Mouse (Mus musculus) retina, postnatal 7 days (tissue): Measurements from ENCODE around the gene Bbs5.
"Not testable (repeated sequence)": the region's sequence is repeated elsewhere in the genome, so short reads cannot be mapped to it uniquely, and the experiment has no call there.

ENCODE experiments used
- DNase-seq: peaks from one replicate; pipeline ENCODE4 v3.0.0-alpha.2; 2012; ENCODE audit warnings: low read depth, low spot score

The Bbs5 gene

DNA sequence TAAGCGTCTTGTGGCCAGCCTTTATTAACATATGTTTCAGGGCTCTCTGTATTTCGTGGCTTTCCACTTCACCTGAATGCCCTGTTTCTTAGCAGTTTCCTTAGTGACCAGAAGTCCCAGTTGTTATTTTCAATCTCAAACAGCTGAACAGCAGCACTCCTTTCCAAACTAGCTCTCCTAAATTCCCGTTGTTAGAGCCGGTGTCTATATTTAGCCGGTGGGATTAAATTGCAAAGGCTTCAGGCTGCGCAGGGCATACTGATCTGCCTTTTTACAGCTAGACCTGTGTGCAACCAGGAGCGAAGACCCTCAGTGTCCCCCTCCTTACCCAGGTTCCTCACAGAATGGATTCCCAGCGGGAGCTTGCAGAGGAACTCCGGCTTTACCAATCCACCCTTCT, 22.9 kb downstream of the Bbs5 start, which contains the start of gene Klhl41:
TSS of gene Klhl41 (plus strand) at position 268 of the 400 bp plus-strand sequence.
- DNase-seq = no peak

DNA sequence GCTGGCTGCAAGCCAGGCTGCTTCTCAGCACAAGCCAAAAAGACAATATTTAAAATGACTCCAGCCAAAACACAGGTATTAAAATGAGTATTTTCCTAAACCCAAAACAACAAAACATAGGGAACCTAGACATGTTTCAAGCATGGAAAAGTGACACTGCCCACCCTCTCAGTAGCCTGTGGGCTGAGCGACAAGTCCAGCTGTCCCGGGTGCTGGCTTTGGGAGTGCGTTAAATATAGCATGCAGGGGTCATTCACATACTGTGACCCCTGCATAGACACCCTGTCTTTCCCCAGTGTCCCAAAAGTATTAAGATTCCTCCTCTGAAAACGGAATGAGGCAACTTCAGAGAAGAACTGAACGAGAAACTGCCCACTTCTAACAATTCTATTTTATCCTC, 26.8 kb downstream of the Bbs5 start:
- no peak for DNase-seq

DNA sequence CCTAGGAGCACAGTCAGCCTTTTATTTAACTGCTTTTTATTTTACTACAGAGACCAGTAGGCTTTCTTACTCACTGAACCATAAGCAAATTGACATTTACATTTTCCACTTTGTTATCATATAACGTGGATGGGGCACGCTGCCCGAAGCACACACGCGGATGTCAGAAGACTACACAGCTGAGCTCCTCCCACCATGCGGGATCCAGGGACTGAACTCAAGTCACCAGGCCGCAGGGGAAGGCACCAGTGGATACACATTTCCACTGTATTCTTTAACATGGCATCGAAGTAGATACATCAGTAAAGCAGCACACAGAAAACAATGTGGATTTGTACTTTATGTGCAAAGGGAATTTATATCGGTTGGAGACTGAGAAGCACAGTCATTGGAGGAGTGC, 28.3 kb downstream of the Bbs5 start:
- no peak for DNase-seq

DNA sequence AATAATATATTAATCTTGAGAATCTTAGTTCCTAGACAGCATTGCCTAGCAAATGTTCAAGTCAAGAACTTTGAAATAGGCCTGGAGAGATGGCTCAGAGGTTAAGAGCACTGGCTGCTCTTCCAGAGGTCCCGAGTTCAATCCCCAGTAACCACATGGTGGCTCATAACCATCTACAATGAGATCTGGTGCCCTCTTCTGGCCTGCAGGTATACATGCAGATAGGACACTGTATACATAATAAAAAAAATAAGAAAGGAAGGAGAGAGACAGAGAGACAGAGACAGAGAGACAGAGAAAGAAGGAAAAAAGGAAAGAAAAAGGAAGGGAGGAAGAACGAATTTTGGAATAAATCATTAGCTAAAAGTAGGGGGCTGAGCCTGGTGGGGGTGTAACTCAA, 29.7 kb downstream of the Bbs5 start:
- DNase-seq = no peak

DNA sequence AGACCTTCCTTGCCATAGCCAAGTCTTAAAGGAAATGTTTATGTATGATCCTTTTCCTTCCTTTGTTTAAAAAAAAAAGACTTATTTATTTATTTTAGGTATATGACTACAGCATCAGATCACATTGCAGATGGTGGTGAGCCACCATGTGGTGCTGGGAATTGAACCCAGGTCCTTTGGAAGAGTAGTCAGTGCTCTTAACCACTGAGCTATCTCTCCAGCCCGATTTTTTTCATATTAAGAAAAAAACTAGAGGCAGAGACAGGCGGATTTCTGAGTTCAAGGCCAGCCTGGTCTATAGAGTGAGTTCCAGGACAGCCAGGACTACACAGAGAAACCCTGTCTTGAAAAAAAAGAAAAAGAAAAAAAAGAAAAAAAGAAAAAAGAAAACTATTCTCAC, 30.2 kb downstream of the Bbs5 start:
- not testable (repeated sequence) for DNase-seq

DNA sequence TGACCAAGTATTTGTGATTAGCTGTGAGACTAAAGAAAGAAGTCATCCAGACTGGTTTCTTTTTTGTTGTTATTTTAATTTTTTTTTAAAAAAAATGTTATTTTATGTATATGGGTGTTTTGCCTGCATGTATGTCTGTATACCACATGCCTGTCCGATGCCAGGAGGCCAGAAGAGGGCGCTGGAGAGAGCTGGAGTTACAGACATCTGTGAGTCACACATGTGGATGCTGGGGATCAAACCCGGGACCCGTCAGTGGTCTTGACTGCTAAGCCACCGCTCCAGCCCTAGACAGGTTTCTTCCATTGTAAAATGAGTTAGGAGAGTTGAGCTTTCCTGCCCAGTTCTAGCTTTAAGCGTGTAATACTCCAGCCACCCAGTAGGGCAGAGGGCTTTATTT, 33.0 kb downstream of the Bbs5 start:
- no peak for DNase-seq

DNA sequence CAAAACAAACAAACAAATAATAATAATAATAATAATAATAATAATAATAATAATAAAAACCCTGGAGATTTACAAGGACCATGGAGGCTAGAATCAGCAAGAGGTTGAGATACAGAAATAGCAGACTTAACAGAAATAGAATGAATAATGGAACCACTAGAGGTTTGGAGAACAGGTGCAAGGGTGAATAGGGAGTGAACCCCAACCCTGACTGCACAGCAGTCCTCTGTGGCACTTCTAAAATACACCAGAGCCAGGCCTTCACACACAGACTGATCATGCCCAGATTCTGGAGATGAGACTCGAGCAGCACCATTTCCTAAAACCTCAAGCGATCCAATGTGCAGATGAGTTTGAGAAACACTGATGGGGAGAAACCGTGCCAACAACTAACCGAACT, 35.0 kb downstream of the Bbs5 start:
- DNase-seq = no peak

DNA sequence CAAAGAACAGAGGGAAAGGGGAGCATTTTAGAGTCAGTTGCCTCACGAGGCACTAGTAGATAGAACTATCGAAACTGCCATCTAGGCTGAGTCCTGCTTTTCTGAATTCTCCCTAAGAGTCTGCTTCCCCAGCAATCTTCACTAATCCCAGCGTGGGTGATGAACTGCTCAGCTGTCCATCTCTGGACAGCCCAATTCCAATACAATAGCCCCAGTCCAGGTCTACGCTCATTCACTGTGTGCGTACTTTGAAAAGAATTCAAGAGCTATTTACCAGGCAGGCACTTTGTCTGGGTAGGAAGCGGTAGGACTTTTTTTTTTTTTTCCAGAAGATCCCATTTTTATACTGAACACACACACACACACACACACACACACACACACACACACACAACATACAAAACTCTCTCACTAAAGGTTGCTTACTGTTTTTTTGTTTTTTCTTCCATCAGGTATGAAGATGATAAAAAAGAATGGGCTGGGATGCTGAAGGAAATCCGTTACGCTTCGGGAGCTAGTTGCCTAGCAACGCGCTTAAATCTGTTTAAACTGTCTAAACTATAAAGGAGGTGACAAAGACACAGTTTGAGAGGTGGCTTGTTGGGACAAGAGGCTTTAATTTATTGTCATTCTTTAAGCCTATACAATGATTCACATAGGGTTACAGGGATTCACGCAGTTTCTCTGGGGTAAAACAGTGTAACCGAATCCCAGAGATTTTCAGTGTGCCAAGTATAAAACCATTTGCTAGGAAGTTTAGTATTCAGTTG, 36.2 kb downstream of the Bbs5 start:
- no peak for DNase-seq

DNA sequence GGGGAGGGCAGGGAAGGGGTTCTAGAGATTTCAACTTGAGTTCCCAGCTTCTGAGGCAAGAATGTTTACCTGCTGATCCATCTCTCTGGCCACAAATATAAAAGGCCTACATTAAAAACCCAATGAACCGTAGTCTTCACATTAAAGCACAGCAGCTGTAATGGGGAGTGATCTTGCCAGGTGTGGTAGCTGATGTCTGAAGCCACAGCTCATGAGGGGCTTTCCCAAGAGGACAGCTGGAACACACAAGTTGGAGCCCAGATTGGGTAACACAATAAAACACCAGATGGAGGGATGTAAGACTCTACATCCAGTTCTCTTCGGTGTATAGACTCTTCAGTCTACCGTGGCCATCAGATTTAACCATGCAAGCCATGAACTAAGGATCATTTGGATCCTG, 37.5 kb downstream of the Bbs5 start:
- no peak for DNase-seq

DNA sequence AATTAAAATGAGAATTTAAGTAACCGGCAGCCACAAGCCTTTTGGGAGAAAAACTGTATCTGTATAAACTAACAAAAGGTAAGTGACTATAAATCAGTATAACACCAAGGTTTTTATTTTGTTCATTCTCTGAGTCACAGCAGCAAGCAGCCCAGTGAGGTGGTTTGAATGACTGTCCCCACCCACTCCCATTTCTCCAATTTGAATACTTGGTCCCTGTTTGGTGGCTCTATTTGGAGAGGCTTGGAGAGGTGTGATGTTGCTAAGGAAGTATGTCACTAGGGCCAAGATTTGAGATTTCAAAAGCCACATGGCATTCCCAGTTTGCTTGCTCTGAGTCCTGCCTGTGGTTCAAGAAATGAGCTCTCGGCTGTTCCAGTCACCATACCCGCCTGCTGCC, 43.2 kb downstream of the Bbs5 start:
- no peak for DNase-seq

DNA sequence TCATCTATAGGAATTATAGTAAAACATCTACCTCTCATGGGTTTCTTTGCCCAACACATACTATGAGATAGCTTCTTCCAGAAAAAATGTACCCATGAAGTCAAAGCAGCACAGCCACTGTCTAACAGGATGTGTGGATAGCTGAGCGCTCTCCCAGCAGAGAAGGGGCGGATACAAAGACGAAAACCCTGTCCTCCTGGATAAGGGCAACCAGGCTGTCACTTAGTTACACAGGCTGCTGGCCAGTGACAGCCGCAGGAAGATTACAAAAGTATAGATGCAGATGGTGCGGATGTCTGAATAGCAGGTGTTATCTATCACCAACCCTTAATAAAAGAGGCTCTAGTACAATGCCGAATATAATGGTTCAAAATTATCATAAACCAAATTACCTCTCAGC, 43.9 kb downstream of the Bbs5 start:
- DNase-seq = no peak

DNA sequence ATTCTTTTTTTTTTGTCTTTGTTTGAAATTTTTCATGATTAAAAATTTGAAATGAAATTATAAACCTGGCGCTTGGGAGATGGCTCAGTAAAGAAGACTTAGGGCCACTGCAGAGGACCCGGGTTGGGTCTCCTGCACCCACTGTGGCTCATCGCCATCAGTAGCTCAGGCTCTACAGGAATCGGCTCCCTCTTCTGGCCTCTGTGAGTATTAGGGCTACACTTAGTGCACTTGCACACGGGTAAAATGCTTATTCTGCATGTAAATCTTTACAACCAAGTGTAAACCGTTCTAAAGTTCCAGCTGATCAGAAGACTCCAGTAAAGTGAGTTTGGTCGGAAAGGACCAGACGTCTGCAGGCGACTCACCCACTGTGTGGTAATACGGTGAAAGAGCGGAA, 46.5 kb downstream of the Bbs5 start:
- no peak for DNase-seq

DNA sequence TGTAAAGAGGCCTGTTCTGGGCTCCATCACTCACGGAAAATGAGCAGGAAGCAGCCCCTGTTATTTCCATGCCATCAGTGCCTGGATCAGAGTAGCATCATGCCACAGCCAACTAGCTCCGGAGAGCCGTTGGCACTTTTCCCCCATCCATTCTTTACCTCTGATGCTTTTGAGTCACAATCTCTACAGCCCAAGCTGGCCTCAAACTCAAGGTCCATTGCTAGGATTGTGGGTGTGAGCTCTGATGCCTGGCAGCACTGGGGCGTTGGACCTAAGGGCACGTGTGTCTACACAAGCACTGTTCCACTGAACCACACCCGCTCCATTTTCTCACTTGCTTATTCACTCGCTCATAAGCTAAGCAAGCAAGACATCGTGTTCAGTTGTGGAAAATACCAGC, 53.5 kb downstream of the Bbs5 start:
- DNase-seq = no peak

DNA sequence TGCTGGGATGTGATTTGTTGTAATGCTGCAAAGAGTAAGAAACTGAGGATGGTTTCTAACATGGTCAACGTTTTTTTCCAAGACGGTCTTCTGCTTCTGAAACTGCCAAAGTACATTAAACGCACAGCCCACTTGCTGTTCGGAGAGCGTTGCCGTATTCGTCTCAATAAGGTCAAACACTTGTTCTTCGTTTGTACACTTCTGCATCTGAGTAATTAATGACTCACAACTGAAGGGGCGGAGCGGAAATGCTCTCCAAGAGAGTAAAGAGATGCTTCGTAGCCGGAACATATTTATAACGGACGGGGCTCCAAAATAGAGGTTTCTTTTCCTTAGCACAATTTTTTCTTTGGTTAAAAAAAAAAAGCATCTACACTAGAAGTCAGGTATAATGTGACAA, 65.2 kb downstream of the Bbs5 start:
- DNase-seq = no peak

DNA sequence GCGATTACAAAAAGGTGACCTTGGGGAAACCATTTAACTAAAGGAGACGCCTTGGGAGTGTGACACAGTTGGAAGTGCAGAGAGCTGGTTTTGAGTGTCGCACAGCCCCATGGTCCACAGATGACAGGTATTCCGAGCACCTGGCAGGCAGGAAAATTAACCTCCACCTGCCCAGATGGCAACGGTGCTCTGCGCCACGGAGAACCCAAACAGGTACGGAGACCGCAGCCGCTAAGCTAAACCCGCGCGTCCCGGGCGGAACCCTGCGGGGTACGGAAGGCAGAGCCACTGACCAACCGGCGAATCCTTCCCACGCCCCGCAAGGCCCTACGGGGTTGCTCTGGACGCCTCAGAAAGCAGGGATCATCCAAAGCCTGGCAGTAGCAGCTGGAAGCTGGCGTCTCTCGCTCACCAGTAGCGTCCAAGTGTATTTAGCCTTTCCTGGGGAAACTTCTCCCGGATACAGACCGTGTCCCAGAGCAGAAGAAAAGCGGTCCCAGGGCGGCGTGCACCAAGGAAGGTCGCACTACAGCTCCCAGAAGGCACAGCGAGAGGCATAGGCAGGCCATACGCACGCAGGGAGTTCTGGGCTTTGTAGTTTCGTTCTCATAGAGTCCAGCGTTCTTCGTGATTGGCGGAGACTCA, 66.1 kb downstream of the Bbs5 start, which contains the start of gene Fastkd1:
TSS of gene Fastkd1 (minus strand) at position 536 of the 645 bp plus-strand sequence.
- DNase-seq = peak; percentile 72

DNA sequence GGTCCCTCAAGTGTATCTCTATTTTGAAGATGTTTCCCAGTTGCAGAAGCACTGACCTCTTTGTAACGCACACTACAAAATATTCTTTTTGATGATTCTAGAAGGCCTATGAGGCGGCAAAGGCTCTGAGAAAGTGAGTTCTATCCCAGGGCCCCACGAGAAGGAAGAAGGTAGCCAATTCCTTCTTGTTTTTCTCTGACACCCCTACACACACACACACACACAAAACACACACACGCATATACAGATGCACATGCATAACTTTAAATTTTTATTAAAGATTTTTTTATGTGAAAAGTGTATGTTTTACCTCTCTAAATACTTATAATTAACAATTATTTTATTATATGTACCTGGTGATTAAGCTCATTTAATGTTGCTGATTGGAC, 66.6 kb downstream of the Bbs5 start:
- no peak for DNase-seq

DNA sequence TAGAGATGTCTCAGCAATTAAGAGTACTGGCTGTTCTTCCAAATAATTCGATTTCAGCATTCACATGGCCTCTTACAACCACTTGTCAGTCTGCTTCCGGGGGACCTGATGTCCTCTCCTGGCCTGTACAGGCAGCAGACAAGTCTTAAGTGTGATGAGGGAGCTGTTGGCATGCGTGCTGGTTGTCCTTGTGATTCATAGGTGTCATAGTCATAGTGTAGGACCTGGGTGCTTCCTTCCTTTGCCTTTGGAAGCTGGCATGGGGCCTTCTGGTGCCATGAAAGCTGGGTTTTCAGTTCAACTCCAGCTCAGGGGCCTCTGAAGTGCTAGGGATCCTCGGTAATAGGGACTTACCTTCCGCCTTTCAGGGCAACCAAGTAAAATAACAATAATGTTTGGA, 67.2 kb downstream of the Bbs5 start:
- no peak for DNase-seq

DNA sequence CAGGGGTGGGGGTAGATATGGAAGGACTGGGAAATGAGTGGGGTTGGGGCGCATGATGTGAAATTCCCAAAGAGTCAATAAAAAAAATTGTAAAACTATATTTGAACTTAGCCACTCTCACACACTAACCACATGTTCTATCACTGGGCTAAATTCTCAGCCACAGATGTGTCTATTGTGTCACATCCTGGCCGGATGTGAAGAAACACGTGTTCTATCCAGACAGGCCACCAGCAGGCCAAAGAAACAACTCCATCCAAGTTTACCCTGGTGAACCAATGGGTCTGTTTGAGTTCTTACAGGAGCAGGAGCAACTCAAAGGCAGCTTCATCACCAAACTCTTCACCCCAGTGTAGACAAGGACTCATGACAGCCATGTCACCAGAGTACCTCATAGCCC, 69.5 kb downstream of the Bbs5 start:
- no peak for DNase-seq
